Mouse (Mus musculus) WW6 (cell line): ENCODE results near the gene Cdkn2b.

Experiments used
- DNase-seq: peaks from one replicate; pipeline ENCODE4 v3.0.0-alpha.2; 2013; ENCODE audit warnings: low read depth, low spot score

The Cdkn2b gene

GRCm38 (mm10) chr4:89310491-89311254 is at the start of gene Cdkn2b:
Cdkn2b (minus strand) TSS chr4:89311039.
- DNase-seq, result peak; percentile 80

- no peak for DNase-seq
Observed at GRCm38 (mm10) chr4:89360349-89360748, 49.5 kb upstream of the Cdkn2b start.

- DNase-seq, result no peak
Observed at GRCm38 (mm10) chr4:89359506-89359905, 48.7 kb upstream of the Cdkn2b start.

- no peak for DNase-seq
Observed at GRCm38 (mm10) chr4:89353935-89354334, 43.1 kb upstream of the Cdkn2b start.

- no peak for DNase-seq
Observed at GRCm38 (mm10) chr4:89353071-89353582, 42.3 kb upstream of the Cdkn2b start.

GRCm38 (mm10) chr4:89351474-89351873 is 40.6 kb upstream of the Cdkn2b start:
- DNase-seq, result no peak

GRCm38 (mm10) chr4:89350938-89351451 is 40.2 kb upstream of the Cdkn2b start:
- no peak for DNase-seq

- DNase-seq, result no peak
Observed at GRCm38 (mm10) chr4:89350391-89350790, 39.6 kb upstream of the Cdkn2b start.

- DNase-seq, result no peak
Observed at GRCm38 (mm10) chr4:89348842-89349241, 38.0 kb upstream of the Cdkn2b start.

GRCm38 (mm10) chr4:89313461-89313860 is 2.6 kb upstream of the Cdkn2b start:
- no peak for DNase-seq

- no peak for DNase-seq
Observed at GRCm38 (mm10) chr4:89309996-89310395, 843 bp downstream of the Cdkn2b start.

- DNase-seq, result no peak
Observed at GRCm38 (mm10) chr4:89308001-89308400, 2.8 kb downstream of the Cdkn2b start.

GRCm38 (mm10) chr4:89306798-89307365 is 4.0 kb downstream of the Cdkn2b start:
- DNase-seq, result no peak

- no peak for DNase-seq
Observed at GRCm38 (mm10) chr4:89305691-89306090, 5.1 kb downstream of the Cdkn2b start.

- no peak for DNase-seq
Observed at GRCm38 (mm10) chr4:89303281-89303995, 7.4 kb downstream of the Cdkn2b start.

- no peak for DNase-seq
Observed at GRCm38 (mm10) chr4:89302129-89302528, 8.7 kb downstream of the Cdkn2b start.

GRCm38 (mm10) chr4:89299721-89300120 is 11.1 kb downstream of the Cdkn2b start:
- no peak for DNase-seq

GRCm38 (mm10) chr4:89295441-89296220 is 15.2 kb downstream of the Cdkn2b start:
- no peak for DNase-seq

GRCm38 (mm10) chr4:89294486-89295440 is 16.1 kb downstream of the Cdkn2b start, which contains the start of gene Cdkn2a:
Cdkn2a (minus strand) TSS chr4:89294653.
- peak; percentile 77 for DNase-seq

GRCm38 (mm10) chr4:89294091-89294485 is 16.8 kb downstream of the Cdkn2b start:
- DNase-seq, result no peak
